Mouse (Mus musculus): ENCODE measurements at regions not wholly inside any gene's neighbourhood (a gene's known extent, or its start where the extent isn't known, plus 50 kb on each side); places are given as distances from the start of the nearest gene placed in this dataset.
"Not testable (repeated sequence)": the region's sequence is repeated elsewhere in the genome, so short reads cannot be mapped to it uniquely, and the experiment has no call there.

- DNase-seq: not testable (repeated sequence)
These were observed 189.2 kb upstream of the Rapgef5 start for GRCm38 (mm10) chr12:117327086-117327485.

DNA sequence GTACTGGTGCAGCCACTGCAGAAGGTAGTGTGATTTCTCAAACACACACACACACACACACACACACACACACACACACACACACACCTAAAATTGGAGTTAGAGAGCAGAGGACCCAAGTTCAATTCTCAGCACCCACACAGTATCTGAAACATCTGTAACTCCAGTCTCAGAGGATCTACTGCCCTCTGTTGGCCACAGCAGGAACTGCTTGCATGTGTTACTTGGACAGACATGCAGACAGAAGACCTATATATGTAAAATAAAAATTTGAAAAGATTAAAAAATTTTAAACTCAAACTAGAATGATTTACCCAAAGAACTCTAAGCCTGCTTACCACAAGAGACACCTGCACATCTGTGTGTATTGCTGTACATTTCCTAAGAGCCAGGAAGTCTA, 185.9 kb upstream of the Rapgef5 start:
- DNase-seq: no peak

GRCm38 (mm10) chr12:117336856-117337255, 179.4 kb upstream of the Rapgef5 start:
- DNase-seq: no peak

DNA sequence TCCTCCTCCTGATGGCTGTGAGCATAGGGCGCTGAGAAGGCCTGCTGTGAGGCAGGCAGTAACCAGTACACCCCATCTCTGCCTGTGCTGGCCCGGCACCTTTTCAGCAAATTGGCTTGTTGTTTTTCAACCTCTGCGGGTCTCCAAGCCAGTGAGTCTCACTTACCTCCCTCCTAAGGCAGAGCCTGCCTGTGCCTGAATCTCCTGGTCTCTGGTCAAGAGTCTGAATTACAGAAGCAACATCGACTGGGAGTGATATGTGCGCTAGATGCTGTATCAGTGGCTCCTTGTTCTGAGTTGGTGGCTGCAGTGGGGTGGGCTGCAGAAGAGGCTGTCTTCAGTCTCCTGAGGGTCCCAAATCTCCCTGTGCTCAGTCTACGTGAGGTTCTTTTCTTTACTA, 174.0 kb upstream of the Rapgef5 start:
- no peak for DNase-seq

DNA sequence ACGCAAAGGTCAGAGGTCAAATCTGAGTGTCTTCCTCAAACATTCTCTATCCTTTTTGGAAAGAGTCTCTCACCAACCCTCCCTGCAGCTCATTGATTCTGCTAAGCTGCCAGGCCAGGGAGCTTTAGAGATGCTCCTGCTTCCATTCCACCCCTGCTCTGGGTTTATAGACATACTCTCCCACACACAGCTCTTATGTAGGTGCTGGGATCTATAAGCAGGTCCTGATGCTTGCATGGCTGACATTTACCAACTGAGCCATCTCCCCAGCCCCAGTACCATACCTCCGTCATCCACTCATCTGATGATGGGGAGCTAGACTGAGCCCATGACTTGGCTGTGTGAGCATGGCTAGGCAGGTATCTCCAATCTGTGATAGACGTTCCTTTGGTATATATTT, 173.2 kb upstream of the Rapgef5 start:
- no peak for DNase-seq

GRCm38 (mm10) chr12:117343605-117344004, 172.7 kb upstream of the Rapgef5 start:
- DNase-seq: not testable (repeated sequence)

- DNase-seq: no peak
These were observed 171.8 kb upstream of the Rapgef5 start for GRCm38 (mm10) chr12:117344266-117345087.

DNA sequence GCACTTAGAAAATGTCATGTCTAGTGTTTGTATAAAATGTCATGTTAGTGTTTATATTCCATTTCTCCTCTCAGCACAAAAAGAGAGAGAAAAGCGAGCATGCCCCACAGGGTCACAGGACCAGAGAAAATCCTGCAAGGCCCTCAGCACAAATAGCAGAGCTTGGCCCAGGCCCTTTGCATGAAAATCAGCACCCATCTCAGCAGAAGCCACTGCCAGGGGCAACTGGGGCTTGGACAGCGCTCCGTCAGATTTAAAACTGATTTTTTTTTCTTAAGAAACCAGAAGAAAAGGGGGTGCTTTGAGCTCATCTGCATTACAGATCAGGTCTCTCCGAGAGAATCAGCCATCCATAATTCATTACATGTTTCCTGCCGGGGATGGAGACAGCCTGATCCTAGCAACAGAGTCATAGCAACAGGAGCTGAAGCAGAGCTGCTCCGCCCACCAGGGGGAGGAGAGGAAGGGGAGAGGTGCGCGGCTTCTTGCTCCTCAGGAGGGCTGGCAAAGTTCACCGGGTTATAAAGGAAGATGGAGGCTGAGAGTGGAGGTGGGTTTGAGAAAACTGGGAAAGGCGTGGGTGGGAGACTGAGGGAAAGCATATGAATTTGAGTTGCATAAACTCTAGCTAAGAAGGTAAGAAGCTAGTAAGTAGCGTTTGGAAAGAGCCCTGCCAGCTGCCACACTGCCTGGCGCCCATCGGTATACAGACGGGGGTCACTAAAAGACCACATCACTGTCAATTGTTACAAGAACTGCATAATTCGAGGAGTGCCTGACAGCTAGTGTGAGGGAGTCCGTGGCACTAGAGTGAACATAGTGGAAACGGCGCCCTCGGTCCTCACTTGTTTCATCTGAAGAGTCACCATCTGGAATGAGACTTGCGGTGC, 170.9 kb upstream of the Rapgef5 start:
- peak; percentile 12 for DNase-seq

DNA sequence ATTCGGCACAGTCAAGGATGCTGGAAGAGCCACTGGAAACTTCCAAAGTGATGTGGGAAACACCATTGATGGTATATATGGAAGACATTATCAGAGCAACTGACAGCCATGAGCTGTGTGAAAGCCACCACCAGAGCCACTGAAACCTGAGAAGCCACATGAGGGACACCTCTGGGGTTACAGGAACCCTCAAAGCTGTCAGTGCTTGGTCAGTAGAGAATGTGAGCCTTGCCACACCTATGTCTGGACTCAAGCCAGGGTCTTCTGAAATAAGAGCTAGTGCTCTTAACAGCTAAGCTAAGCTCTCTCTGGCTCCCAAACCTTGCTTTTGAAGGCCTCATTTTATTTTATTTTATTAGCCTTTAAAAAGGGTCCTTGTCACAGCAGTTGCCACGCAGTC, 170.2 kb upstream of the Rapgef5 start:
- DNase-seq: no peak

- DNase-seq: no peak
These were observed 169.1 kb upstream of the Rapgef5 start for GRCm38 (mm10) chr12:117347135-117347534.

- no peak for DNase-seq
These were observed 167.8 kb upstream of the Rapgef5 start for GRCm38 (mm10) chr12:117348516-117348915.

GRCm38 (mm10) chr12:117351900-117352299, 164.4 kb upstream of the Rapgef5 start:
- no peak for DNase-seq

DNA sequence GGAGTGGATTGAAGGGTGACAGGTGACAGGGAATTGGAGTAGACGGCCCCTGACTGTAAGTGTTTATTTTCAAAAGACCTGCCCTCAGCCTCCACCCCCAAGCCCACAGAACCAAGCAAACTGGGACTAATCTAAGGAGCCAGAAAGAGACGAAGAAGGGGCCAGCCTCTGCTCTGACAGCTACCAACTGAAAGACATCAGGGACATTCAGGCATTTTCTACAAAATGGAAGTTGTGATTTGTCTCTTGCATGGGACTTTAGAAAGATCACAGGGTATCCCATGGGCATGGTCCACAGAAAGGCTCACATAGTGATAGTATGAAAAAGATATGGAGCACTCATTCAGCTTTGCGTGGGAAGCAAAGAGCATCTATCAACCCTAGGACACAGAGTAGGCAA, 163.8 kb upstream of the Rapgef5 start:
- no peak for DNase-seq

- DNase-seq: peak; percentile 24
These were observed 163.3 kb upstream of the Rapgef5 start for GRCm38 (mm10) chr12:117352938-117353337.

- no peak for DNase-seq
These were observed 158.5 kb upstream of the Rapgef5 start for GRCm38 (mm10) chr12:117357811-117358210.

GRCm38 (mm10) chr12:117358891-117359290, 157.4 kb upstream of the Rapgef5 start:
- DNase-seq: no peak

- DNase-seq: no peak
These were observed 156.1 kb upstream of the Rapgef5 start for GRCm38 (mm10) chr12:117360215-117360614.

DNA sequence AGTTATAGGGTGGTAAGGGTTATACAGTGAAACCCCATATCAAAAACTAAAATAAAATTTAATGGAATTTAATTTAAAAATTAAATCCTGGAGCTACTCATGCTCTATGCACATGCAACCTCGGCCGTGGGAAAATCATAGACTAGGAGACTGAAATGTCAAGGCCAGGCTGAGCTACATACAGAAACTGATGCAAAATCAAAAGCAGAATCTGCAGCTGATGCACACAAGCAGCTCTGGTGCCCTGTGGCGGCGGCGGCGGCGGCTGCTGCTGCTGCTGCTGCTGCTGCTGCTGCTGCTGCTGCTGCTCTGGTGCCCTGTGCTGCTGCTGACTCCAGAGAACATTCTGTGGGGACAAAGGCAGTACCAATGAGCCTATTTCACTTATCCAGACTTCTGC, 154.5 kb upstream of the Rapgef5 start:
- DNase-seq: no peak

- not testable (repeated sequence) for DNase-seq
These were observed 152.8 kb upstream of the Rapgef5 start for GRCm38 (mm10) chr12:117363457-117363856.

DNA sequence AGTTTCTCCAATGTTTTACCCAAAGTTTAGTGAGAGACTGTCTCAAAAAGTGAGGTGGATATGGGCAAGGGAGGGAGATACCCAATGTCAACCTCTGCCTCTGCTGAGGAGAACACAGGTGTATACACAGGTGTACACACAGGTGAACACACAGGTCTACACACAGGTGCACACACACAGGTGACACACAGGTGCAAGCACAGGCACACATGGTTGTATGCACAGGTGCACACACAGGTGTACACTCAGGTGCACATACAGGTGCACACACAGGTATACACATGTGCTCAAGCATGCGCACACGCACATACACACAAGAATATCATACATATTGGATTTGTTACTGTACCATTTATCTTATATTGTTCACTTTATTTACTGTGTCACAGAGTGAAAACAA, 151.1 kb upstream of the Rapgef5 start:
- no peak for DNase-seq

- no peak for DNase-seq
These were observed 150.4 kb upstream of the Rapgef5 start for GRCm38 (mm10) chr12:117365876-117366275.

GRCm38 (mm10) chr12:117378297-117378887, 137.9 kb upstream of the Rapgef5 start:
- no peak for DNase-seq

DNA sequence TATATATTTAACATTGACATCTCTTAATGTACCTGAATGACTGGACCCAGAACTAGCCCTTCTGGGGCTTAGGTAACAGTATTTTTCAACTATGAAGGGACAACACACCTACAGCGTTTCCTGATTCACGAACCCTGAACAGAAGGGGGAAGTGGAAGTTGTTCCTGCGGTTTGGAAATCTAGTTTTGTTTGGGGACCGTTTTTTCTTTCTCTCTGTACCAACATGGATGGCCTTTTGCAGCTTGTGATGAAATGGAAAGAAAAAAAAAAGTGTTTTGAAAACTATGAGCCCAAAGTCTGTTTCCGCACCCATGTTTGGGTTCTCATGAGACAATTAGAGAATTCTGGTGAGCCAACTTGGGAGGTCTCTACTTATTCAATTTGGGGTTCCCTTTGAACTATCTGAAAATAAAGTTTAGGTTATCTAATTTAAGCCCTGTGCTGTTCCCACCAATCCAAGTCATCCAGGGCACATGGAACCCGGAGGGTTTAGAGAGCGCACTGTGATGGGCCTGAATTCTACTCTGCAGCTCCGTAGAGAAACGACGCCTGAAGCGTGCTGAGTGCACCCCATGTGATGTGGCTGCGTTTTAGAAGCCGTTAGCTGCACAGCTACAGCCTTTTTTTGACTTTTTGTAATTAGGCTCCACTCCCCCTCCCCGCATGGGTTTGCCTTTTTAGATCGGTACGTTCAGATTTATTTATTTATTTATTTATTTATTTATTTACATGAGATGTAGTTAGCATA, 137.0 kb upstream of the Rapgef5 start:
- no peak for DNase-seq
